20 mouse cellular contexts compared by ENCODE assay signal in genomic region chr2:31161620-31162019, GRCm38 (mm10).
"Had no signal": no experiment of that assay in that cellular context is flagged by ENCODE, and none has a peak within 500 bp of the region (broad histone marks: within the 10 kb centered on the region; RNA-seq: fewer than 3 reads in every experiment).

No protein-coding gene starts in this region.

- H3K27me3 ChIP-seq: kidney, embryonic 15.5 days; limb, embryonic 13.5 days; liver, embryonic 12.5 days; liver, embryonic 15.5 days; lung, embryonic 15.5 days had no signal

- H3K27ac ChIP-seq: kidney, embryonic 15.5 days; left cerebral cortex, adult 2 months; limb, embryonic 10.5 days; limb, embryonic 13.5 days; liver, embryonic 12.5 days; liver, embryonic 15.5 days; lung, embryonic 15.5 days; stomach, postnatal 0 days had no signal

- H3K9ac ChIP-seq: kidney, embryonic 15.5 days; limb, embryonic 13.5 days; liver, embryonic 12.5 days; liver, embryonic 15.5 days; lung, embryonic 15.5 days had no signal

- H3K4me3 ChIP-seq: kidney, embryonic 15.5 days; left cerebral cortex, adult 2 months; limb, embryonic 10.5 days; limb, embryonic 13.5 days; liver, embryonic 12.5 days; liver, embryonic 15.5 days; lung, embryonic 15.5 days had no signal

- ATAC-seq: liver, embryonic 12.5 days had no signal

- H3K4me2 ChIP-seq: kidney, embryonic 15.5 days; limb, embryonic 13.5 days; liver, embryonic 12.5 days; liver, embryonic 15.5 days; lung, embryonic 15.5 days; midbrain, embryonic 11.5 days had no signal

- H3K9me3 ChIP-seq: kidney, embryonic 15.5 days; limb, embryonic 10.5 days; limb, embryonic 13.5 days; liver, embryonic 12.5 days; liver, embryonic 15.5 days; lung, embryonic 15.5 days had no signal

- H3K36me3 ChIP-seq: lung, embryonic 15.5 days had no signal

- DNase-seq: kidney, postnatal 10 days; kidney, postnatal 36 days; layer of hippocampus, postnatal 36 days; liver; lung, adult 18-20 months; lung, postnatal 14 days; lung, postnatal 4 days; midbrain, embryonic 14.5 days; thymus, adult 2 months; thymus, postnatal 14 days; thymus, postnatal 4 days had no signal
